Mouse (Mus musculus) adrenal gland, postnatal 25 days (tissue): ENCODE data around the gene Mrpl24. TPM values are rescaled to one million over a fixed set of nuclear protein-coding genes. Genes with fewer than 3 reads are reported as not detected.

ENCODE experiments used
- total RNA-seq: library from RNA; stranded (reverse); gene quantifications from 2 replicates; pipeline ENCODE4 v1.2.3, GENCODE M21; 2021

Mrpl24 gene
- total RNA-seq, 1 experiment from 2014 or later = 156 TPM

Other genes with a start within 250 kb of the Mrpl24 start
- gene Lrrc71, start 170.9 kb upstream of the Mrpl24 start, total RNA-seq = 0.94 TPM in 1 of 2 replicates, not detected in the other
- gene Ntrk1, start 124.3 kb upstream of the Mrpl24 start, total RNA-seq = 0.95 and 3.7 TPM in 2 replicates
- 0.81 and 1.0 TPM in 2 replicates for gene Insrr, start 122.6 kb upstream of the Mrpl24 start, total RNA-seq
- 20.7 and 23.0 TPM in 2 replicates for gene Pear1, start 95.2 kb upstream of the Mrpl24 start, total RNA-seq
- gene Sh2d2a, start 72.8 kb upstream of the Mrpl24 start, total RNA-seq = 0.15 TPM in 1 of 2 replicates, not detected in the other
- gene Prcc, start 33.9 kb upstream of the Mrpl24 start, total RNA-seq = 55.3 and 56.1 TPM in 2 replicates
- 173 and 198 TPM in 2 replicates for gene Hdgf, start 13.2 kb upstream of the Mrpl24 start, total RNA-seq
- 22.7 and 22.8 TPM in 2 replicates for gene Isg20l2, start 10.8 kb downstream of the Mrpl24 start, total RNA-seq
- gene Rrnad1, start 11.2 kb downstream of the Mrpl24 start, total RNA-seq = 17.9 and 24.1 TPM in 2 replicates
- not detected in 2 replicates for gene Crabp2, start 29.2 kb downstream of the Mrpl24 start, total RNA-seq
- gene Nes, start 51.6 kb downstream of the Mrpl24 start, total RNA-seq = 8.7 and 9.3 TPM in 2 replicates
- 62.8 and 74.9 TPM in 2 replicates for gene Bcan, start 80.7 kb downstream of the Mrpl24 start, total RNA-seq
- not detected in 2 replicates for gene Hapln2, start 108.1 kb downstream of the Mrpl24 start, total RNA-seq
- gene Gpatch4, start 123.6 kb downstream of the Mrpl24 start, total RNA-seq = 14.1 and 23.4 TPM in 2 replicates
- gene Naxe, start 139.0 kb downstream of the Mrpl24 start, total RNA-seq = 126 and 140 TPM in 2 replicates
- not detected in 2 replicates for gene Ttc24, start 158.8 kb downstream of the Mrpl24 start, total RNA-seq
- gene Iqgap3, start 162.5 kb downstream of the Mrpl24 start, total RNA-seq = 4.5 and 5.9 TPM in 2 replicates
- gene Mef2d, start 222.9 kb downstream of the Mrpl24 start, total RNA-seq = 104 TPM in 2 replicates